14 mouse cellular contexts compared by ENCODE assay signal in the genomic region with DNA sequence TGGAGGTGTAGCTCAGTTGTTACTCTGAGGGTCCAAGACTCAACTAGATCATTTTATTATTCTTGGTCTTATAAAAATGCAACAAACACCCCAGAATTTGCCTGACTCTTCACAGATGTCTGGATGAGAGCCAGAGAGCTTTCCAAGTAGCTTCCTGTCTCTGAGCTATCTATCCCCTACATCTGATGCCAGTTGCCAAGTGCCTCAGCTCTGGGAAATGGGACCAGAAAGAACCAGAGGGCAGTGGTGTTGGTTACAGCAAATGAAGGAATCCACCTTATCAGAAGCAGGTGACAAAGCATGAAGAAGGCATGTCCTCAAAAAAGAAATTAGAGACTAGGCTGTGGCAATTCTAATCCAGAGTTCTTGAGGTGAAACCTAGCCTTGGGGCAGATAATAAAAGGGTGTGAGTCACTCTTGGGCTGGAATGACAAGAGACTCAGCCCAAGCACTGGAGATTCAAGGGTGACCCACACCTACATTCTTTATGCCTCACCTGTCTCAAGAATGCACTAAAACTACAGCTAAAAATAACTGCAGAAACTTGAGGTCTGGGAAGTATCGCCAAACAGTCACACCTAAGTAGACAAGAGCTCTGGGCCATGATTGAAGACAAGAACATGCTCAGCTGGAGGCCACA. TPM values are rescaled to one million over a fixed set of nuclear protein-coding genes. Genes with fewer than 3 reads are reported as not detected.
A peak's percentile ranks its signal among the peaks of the same experiment; 100 is the strongest.
DNase-seq lines count a peak whose midpoint lies in the region; TF ChIP-seq lines count a peak whose summit lies in the region.
"Had no signal": no experiment of that assay in that cellular context is flagged by ENCODE, and none has a peak within 500 bp of the region (broad histone marks: within the 10 kb centered on the region; RNA-seq: fewer than 3 reads in every experiment).

No protein-coding gene starts in this region.

- no peak for TF ChIP-seq CTCF in kidney, adult 2 months (conservative IDR thresholded peaks at IDR 0.05; ENCODE audit: insufficient read depth, insufficient read length, low read depth, low read length)
- TF ChIP-seq CTCF in brain, embryonic 14.5 days (IDR thresholded peaks at IDR 0.05; ENCODE audit: borderline replicate concordance, extremely low read depth, insufficient read depth, insufficient read length): no peak

- WGBS in kidney, adult 2 months: 62% methylated on average over 1 of the region's 1 CpGs

- no peak overlapping the region for H3K4me3 ChIP-seq in kidney, adult 2 months (ENCODE audit: insufficient read depth, low read depth, low read length)
- H3K4me3 ChIP-seq: megakaryocyte, embryonic 14.5 days; neural tube, embryonic 13.5 days had no signal

- H3K27ac ChIP-seq in kidney, adult 2 months (ENCODE audit: insufficient read depth, low read depth, low read length): peak overlapping the region; percentile 29; the same call in 1 of the 2 replicates
- H3K27ac ChIP-seq: hindbrain, embryonic 14.5 days; neural tube, embryonic 13.5 days had no signal

- no peak for TF ChIP-seq POLR2A in kidney, adult 2 months (IDR thresholded peaks at IDR 0.05; ENCODE audit: low read depth, low read length)
- TF ChIP-seq POLR2A in brain, embryonic 14.5 days (IDR thresholded peaks at IDR 0.05; ENCODE audit: borderline replicate concordance, extremely low read depth, insufficient read depth, insufficient read length, poor library complexity, severe bottlenecking): no peak

- peaks cover 10% of the 10 kb centered on the region for H3K36me3 ChIP-seq in kidney, adult 2 months (ENCODE audit: control insufficient read depth, insufficient read depth, low read length)

- H3K27me3 ChIP-seq in kidney, adult 2 months (replicated peaks; ENCODE audit: control insufficient read depth, insufficient read depth, low read length): no peaks in the 10 kb centered on the region
- H3K27me3 ChIP-seq: megakaryocyte, embryonic 14.5 days; neural tube, embryonic 13.5 days had no signal

- peaks cover 3% of the 10 kb centered on the region for H3K4me1 ChIP-seq in kidney, adult 2 months (ENCODE audit: control insufficient read depth, insufficient read depth, low read length)
- H3K4me1 ChIP-seq: neural tube, embryonic 13.5 days had no signal

- DNase-seq in kidney, adult 2 months: peak; percentile 19
- DNase-seq in kidney, adult 11 months: no peak
- DNase-seq in 416B (ENCODE audit: low read depth): peak; percentile 54
- DNase-seq in brain, embryonic 14.5 days (ENCODE audit: low read depth): peak; percentile 22
- DNase-seq in lung, postnatal 10 days: peak; percentile 49
- DNase-seq in cerebellum, adult 11-12 months: no peak
- DNase-seq in retina, embryonic 14.5 days (ENCODE audit: low spot score): no peak
- no peak for DNase-seq in liver
- DNase-seq: cerebellum, adult 9-10 months; retina, postnatal 1 day had no signal

RNA-seq across cellular contexts. Expression of a gene that starts 13.5 kb away (rescaled TPM):
- polyA plus RNA-seq in kidney, adult 2 months (2012; rRNA removed): 38.6 and 44.0 TPM in 2 replicates
- 74.4 and 86.3 TPM in 2 replicates for polyA plus RNA-seq in brain, embryonic 14.5 days (2012; rRNA removed)

RNA-seq across cellular contexts. Expression of a gene that starts 40.5 kb away (rescaled TPM):
- polyA plus RNA-seq in kidney, adult 2 months (2012; rRNA removed): 3.3 and 4.3 TPM in 2 replicates
- 0.18 and 0.48 TPM in 2 replicates for polyA plus RNA-seq in brain, embryonic 14.5 days (2012; rRNA removed)
- polyA plus RNA-seq: G1E had no signal

RNA-seq across cellular contexts. Expression of a gene that starts 43.4 kb away (rescaled TPM):
- 0.72 and 0.79 TPM in 2 replicates for polyA plus RNA-seq in kidney, adult 2 months (2012; rRNA removed)
- polyA plus RNA-seq in brain, embryonic 14.5 days (2012; rRNA removed): 2.2 and 2.8 TPM in 2 replicates

Comparison
In these comparisons a context has a peak if more than half of its experiments do, and no peak if none do; other contexts are left out.
1. DNase-seq: peak in kidney, adult 2 months (single experiment), 416B (single experiment), brain, embryonic 14.5 days (single experiment) and lung, postnatal 10 days (single experiment); none in kidney, adult 11 months (single experiment), cerebellum, adult 11-12 months (single experiment), retina, embryonic 14.5 days (single experiment) and liver (single experiment).